Mouse (Mus musculus) stomach, postnatal 0 days (tissue): Measurements from ENCODE around the gene Ncam1. TPM values are rescaled to one million over a fixed set of nuclear protein-coding genes. Genes with fewer than 3 reads are reported as not detected.

Experiments
- ATAC-seq: fragments of 200-750 bp; cut with Nextera tagmentation; 2 replicates; pipeline ENCODE4 v1.8.0; 2017; ENCODE audit not compliant: low FRiP score, low TSS enrichment
- DNase-seq: peaks from one replicate; pipeline ENCODE4 v3.0.0-alpha.2; 2016; ENCODE audit warnings: low spot score
- H3K27ac ChIP-seq: fragments of 300-500 bp; sonication (generic); replicated peaks from 2 replicates; pipeline ENCODE4 v1.5.1; 2014; ENCODE audit warnings: mild to moderate bottlenecking, control low read depth
- H3K27me3 ChIP-seq: fragments of 300-500 bp; sonication (generic); 2 replicates; pipeline ENCODE4 v1.6.1; 2014; ENCODE audit warnings: low read length; ENCODE audit not compliant: control insufficient read depth, insufficient read depth
- H3K36me3 ChIP-seq: fragments of 300-500 bp; sonication (generic); 2 replicates; pipeline ENCODE4 v1.6.1; 2014; ENCODE audit warnings: low read length, mixed read lengths; ENCODE audit not compliant: control insufficient read depth, insufficient read depth
- H3K4me1 ChIP-seq: fragments of 300-500 bp; sonication (generic); replicated peaks from 2 replicates; pipeline ENCODE4 v1.6.1; 2014; ENCODE audit warnings: antibody characterized with exemption; ENCODE audit not compliant: control insufficient read depth, insufficient read depth
- H3K4me2 ChIP-seq: fragments of 300-500 bp; sonication (generic); replicated peaks from 2 replicates; pipeline ENCODE4 v1.6.1; 2014; ENCODE audit warnings: low read depth, mild to moderate bottlenecking, control low read depth, moderate library complexity
- H3K4me3 ChIP-seq: fragments of 300-500 bp; sonication (generic); 2 replicates; pipeline ENCODE4 v1.5.1; 2014; ENCODE audit warnings: low read depth, low read length, control low read depth
- H3K9ac ChIP-seq: fragments of 300-500 bp; sonication (generic); 2 replicates; pipeline ENCODE4 v1.6.1; 2014; ENCODE audit warnings: mild to moderate bottlenecking, low read length, control low read depth, mixed read lengths
- H3K9me3 ChIP-seq: fragments of 300-500 bp; sonication (generic); 2 replicates; pipeline ENCODE4 v1.6.1; 2016; ENCODE audit warnings: low read length; ENCODE audit not compliant: control insufficient read depth
- CTCF ChIP-seq: IDR thresholded peaks from 2 replicates; pipeline ENCODE4 v1.5.1; 2016; ENCODE audit warnings: antibody characterized with exemption, low read depth, mild to moderate bottlenecking, moderate library complexity
- EP300 ChIP-seq: optimal IDR thresholded peaks from 2 replicates; pipeline ENCODE3; 2016; ENCODE audit warnings: antibody characterized with exemption
- WGBS: fragments of 180-500 bp; shearing (Covaris S2); extraction: QIAGEN DNeasy Blood & Tissue Kit; methylation state at CpG from one replicate; pipeline ENCODE4 v1.1.7; 2014; 5-methylcytosine and 5-hydroxymethylcytosine counted together
- polyA plus RNA-seq: library from polyadenylated mRNA; unstranded; fragments of >200 nt; fragmentation: Nextera tagmentation; extraction: Ambion mirVana; gene quantifications from 2 replicates; pipeline ENCODE4 v1.2.1, GENCODE M21; 2015

Gene Ncam1
- polyA plus RNA-seq, 1 experiment from 2014 or later: 34.0 TPM

- TF ChIP-seq EP300: no peak
- Histone ChIP-seq H3K27me3 (no peaks in the 10 kb centered on the region), H3K4me1 (no peaks in the 10 kb centered on the region), H3K27ac (no peak overlapping the region), H3K36me3 (no peaks in the 10 kb centered on the region), H3K4me2 (no peak overlapping the region), H3K9me3 (no peaks in the 10 kb centered on the region), H3K9ac (no peak overlapping the region), H3K4me3 (no peak overlapping the region)
- ATAC-seq: no peak
- DNase-seq: no peak
- 38% methylated on average over 4 of the region's 4 CpGs for WGBS
Observed at GRCm38 (mm10) chr9:49745696-49746095, 53.0 kb downstream of the Ncam1 start.

GRCm38 (mm10) chr9:49744286-49744685, 54.4 kb downstream of the Ncam1 start:
- ATAC-seq: no peak
- H3K27ac ChIP-seq: no peak overlapping the region

GRCm38 (mm10) chr9:49739935-49740334, 58.8 kb downstream of the Ncam1 start:
- no peak for DNase-seq
- Histone ChIP-seq H3K36me3 (no peaks in the 10 kb centered on the region), H3K4me2 (no peak overlapping the region), H3K9ac (no peak overlapping the region), H3K4me1 (no peaks in the 10 kb centered on the region), H3K9me3 (no peaks in the 10 kb centered on the region), H3K4me3 (no peak overlapping the region), H3K27me3 (no peaks in the 10 kb centered on the region), H3K27ac (no peak overlapping the region)
- TF ChIP-seq CTCF (no peak), EP300 (no peak)
- 81% methylated on average over 6 of the region's 6 CpGs for WGBS
- no peak for ATAC-seq

More at GRCm38 (mm10) chr9:49744286-49744685, 54.4 kb downstream of the Ncam1 start:
- WGBS: 61% methylated on average over 2 of the region's 2 CpGs
- H3K9ac ChIP-seq: no peak overlapping the region
- DNase-seq: no peak
- H3K9me3 ChIP-seq: no peaks in the 10 kb centered on the region
- no peaks in the 10 kb centered on the region for H3K4me1 ChIP-seq
- H3K27me3 ChIP-seq: no peaks in the 10 kb centered on the region
- H3K4me3 ChIP-seq: no peak overlapping the region
- no peak overlapping the region for H3K4me2 ChIP-seq
- no peaks in the 10 kb centered on the region for H3K36me3 ChIP-seq
- TF ChIP-seq EP300: no peak
- TF ChIP-seq CTCF: no peak

GRCm38 (mm10) chr9:49738546-49738945, 60.2 kb downstream of the Ncam1 start:
- no peak overlapping the region for H3K4me2 ChIP-seq
- H3K36me3 ChIP-seq: no peaks in the 10 kb centered on the region
- H3K9me3 ChIP-seq: no peaks in the 10 kb centered on the region
- no peak overlapping the region for H3K9ac ChIP-seq
- ATAC-seq: no peak
- no peaks in the 10 kb centered on the region for H3K4me1 ChIP-seq
- no peak overlapping the region for H3K4me3 ChIP-seq
- DNase-seq: no peak
- H3K27me3 ChIP-seq: no peaks in the 10 kb centered on the region
- WGBS: 59% methylated on average over 1 of the region's 1 CpGs
- TF ChIP-seq EP300: no peak
- no peak for TF ChIP-seq CTCF
- H3K27ac ChIP-seq: no peak overlapping the region

DNA sequence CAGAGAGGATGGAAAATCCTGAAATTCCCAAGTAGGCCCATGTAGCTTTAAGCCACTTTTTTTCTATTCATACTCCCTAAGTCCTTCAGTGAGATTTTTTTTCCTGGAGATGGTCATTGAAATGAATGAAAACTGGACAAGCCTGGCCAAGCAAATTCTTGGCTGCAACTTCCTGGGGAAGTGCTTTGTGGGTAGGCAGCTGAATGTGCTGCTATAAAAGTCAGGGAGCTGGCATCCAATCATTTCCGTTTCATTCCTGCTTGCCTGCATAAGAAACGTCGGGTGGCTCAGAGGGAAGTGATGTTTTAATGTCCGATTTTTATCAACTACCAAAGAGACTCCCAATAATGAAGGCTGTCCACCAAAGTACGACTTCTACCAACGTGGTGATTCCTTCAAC, 61.6 kb downstream of the Ncam1 start:
- DNase-seq (no peak), ATAC-seq (no peak)
- no peaks in the 10 kb centered on the region for H3K4me1 ChIP-seq
- H3K4me2 ChIP-seq: no peak overlapping the region
- no peak overlapping the region for H3K27ac ChIP-seq
- H3K4me3 ChIP-seq: no peak overlapping the region
- H3K9ac ChIP-seq: no peak overlapping the region
- 85% methylated on average over 6 of the region's 6 CpGs for WGBS
- no peaks in the 10 kb centered on the region for H3K36me3 ChIP-seq
- no peaks in the 10 kb centered on the region for H3K27me3 ChIP-seq
- TF ChIP-seq CTCF (no peak), EP300 (no peak)
- no peaks in the 10 kb centered on the region for H3K9me3 ChIP-seq

DNA sequence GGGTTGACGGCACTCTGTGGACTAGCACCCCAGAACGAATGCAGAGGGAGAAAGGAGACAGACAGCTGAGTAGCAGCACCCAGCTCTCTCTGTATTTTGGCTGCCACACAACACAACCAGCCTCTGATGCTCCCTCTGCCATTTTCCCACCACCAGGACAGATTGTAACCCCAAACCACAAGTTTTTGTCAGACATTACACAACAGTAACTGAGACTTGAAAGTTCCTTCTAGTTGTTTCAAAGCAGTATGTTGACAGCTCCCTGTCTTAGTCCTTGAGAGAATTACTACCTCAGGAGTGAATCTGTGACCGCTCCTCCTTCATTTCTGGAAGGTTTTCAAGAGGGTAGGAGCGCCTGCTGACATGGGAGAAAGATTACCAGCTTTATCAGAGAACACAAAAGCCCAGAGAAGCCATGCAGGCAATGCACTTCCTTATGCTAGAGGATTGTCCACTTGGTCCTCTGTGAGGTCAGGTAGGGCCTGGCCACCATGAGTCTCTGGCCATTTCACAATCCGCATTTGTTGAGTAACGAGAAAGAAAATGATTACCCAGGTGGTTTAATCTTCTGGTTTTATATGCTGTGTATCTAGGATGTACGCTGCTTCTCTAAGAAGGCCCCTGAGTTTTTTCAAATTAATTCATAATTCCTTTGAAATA, 64.2 kb downstream of the Ncam1 start:
- TF ChIP-seq EP300 (no peak), CTCF (no peak)
- no peaks in the 10 kb centered on the region for H3K9me3 ChIP-seq
- no peak overlapping the region for H3K27ac ChIP-seq
- H3K4me1 ChIP-seq: no peaks in the 10 kb centered on the region
- DNase-seq: no peak
- H3K9ac ChIP-seq: no peak overlapping the region
- no peaks in the 10 kb centered on the region for H3K27me3 ChIP-seq
- no peak overlapping the region for H3K4me2 ChIP-seq
- H3K36me3 ChIP-seq: no peaks in the 10 kb centered on the region
- 79% methylated on average over 7 of the region's 7 CpGs for WGBS
- ATAC-seq: no peak
- H3K4me3 ChIP-seq: no peak overlapping the region
